Mouse (Mus musculus) limb, embryonic 15.5 days (tissue): ENCODE results near the gene Il5. TPM values are rescaled to one million over a fixed set of nuclear protein-coding genes. Genes with fewer than 3 reads are reported as not detected.
A peak's percentile ranks its signal among the peaks of the same experiment; 100 is the strongest.

ENCODE experiments used
- ATAC-seq: fragments of 200-750 bp; cut with Nextera tagmentation; 2 replicates; pipeline ENCODE4 v1.8.0; 2017; ENCODE audit warnings: low read depth, moderate TSS enrichment; ENCODE audit not compliant: insufficient number of reproducible peaks, low FRiP score, low TSS enrichment
- H3K27ac ChIP-seq: fragments of 300-500 bp; sonication (generic); 2 replicates; pipeline ENCODE4 v1.5.1; 2015; ENCODE audit warnings: moderate library complexity, mild to moderate bottlenecking, inconsistent platforms
- H3K27me3 ChIP-seq: fragments of 300-500 bp; sonication (generic); 2 replicates; pipeline ENCODE4 v1.6.1; 2015; ENCODE audit warnings: inconsistent platforms
- H3K36me3 ChIP-seq: fragments of 300-500 bp; sonication (generic); 2 replicates; pipeline ENCODE4 v1.6.1; 2015; ENCODE audit warnings: inconsistent platforms
- H3K4me1 ChIP-seq: fragments of 300-500 bp; sonication (generic); 2 replicates; pipeline ENCODE4 v1.6.1; 2015; ENCODE audit warnings: inconsistent platforms
- H3K4me2 ChIP-seq: fragments of 300-500 bp; sonication (generic); 2 replicates; pipeline ENCODE4 v1.6.1; 2015; ENCODE audit warnings: mild to moderate bottlenecking, inconsistent platforms
- H3K4me3 ChIP-seq: fragments of 300-500 bp; sonication (generic); 2 replicates; pipeline ENCODE4 v1.5.1; 2015; ENCODE audit warnings: mild to moderate bottlenecking, inconsistent platforms
- H3K9ac ChIP-seq: fragments of 300-500 bp; sonication (generic); 2 replicates; pipeline ENCODE4 v1.6.1; 2015; ENCODE audit warnings: inconsistent platforms
- H3K9me3 ChIP-seq: fragments of 300-500 bp; sonication (generic); 2 replicates; pipeline ENCODE4 v1.6.1; 2016; ENCODE audit warnings: inconsistent platforms
- WGBS: fragments of 180-500 bp; shearing (Covaris S2); methylation state at CpG from one replicate; pipeline ENCODE4 v1.1.7; 2015; 5-methylcytosine and 5-hydroxymethylcytosine counted together
- polyA plus RNA-seq: library from polyadenylated mRNA; unstranded; fragments of >200 nt; fragmentation: Nextera tagmentation; extraction: Ambion mirVana; gene quantifications from 2 replicates; pipeline ENCODE4 v1.2.1, GENCODE M21; 2015

The Il5 gene
- not detected in 2 replicates for polyA plus RNA-seq

- H3K4me1 ChIP-seq: no peaks in the 10 kb centered on the region
- no peak within 1 kb of the TSS for H3K27ac ChIP-seq
- no peaks in the 10 kb centered on the region for H3K36me3 ChIP-seq
- H3K27me3 ChIP-seq: no peaks in the 10 kb centered on the region
- H3K9ac ChIP-seq: no peak within 1 kb of the TSS
- no peak for ATAC-seq
- no peak within 1 kb of the TSS for H3K4me2 ChIP-seq
- no peaks in the 10 kb centered on the region for H3K9me3 ChIP-seq
- 78% methylated on average over 6 of the region's 6 CpGs for WGBS
- H3K4me3 ChIP-seq: no peak within 1 kb of the TSS
Observed at GRCm38 (mm10) chr11:53720715-53721114, at the start of gene Il5. Il5 (plus strand) TSS chr11:53720794.

- Histone ChIP-seq H3K36me3 (peaks cover 67% of the 10 kb centered on the region), H3K4me1 (no peaks in the 10 kb centered on the region), H3K4me2 (no peak overlapping the region), H3K4me3 (no peak overlapping the region), H3K9ac (no peak overlapping the region), H3K9me3 (no peaks in the 10 kb centered on the region), H3K27me3 (no peaks in the 10 kb centered on the region), H3K27ac (no peak overlapping the region)
- no peak for ATAC-seq
- 92% methylated on average over 4 of the region's 4 CpGs for WGBS
Observed at GRCm38 (mm10) chr11:53671414-53671813, 49.2 kb upstream of the Il5 start.

GRCm38 (mm10) chr11:53680141-53680540, 40.5 kb upstream of the Il5 start:
- ATAC-seq: no peak

GRCm38 (mm10) chr11:53681686-53682085, 38.9 kb upstream of the Il5 start:
- H3K36me3 ChIP-seq: peaks cover 42% of the 10 kb centered on the region
- H3K9me3 ChIP-seq: no peaks in the 10 kb centered on the region
- WGBS: 92% methylated on average over 2 of the region's 2 CpGs
- no peak overlapping the region for H3K4me2 ChIP-seq
- H3K27me3 ChIP-seq: no peaks in the 10 kb centered on the region
- no peaks in the 10 kb centered on the region for H3K4me1 ChIP-seq
- H3K27ac ChIP-seq: no peak overlapping the region
- ATAC-seq: no peak
- no peak overlapping the region for H3K4me3 ChIP-seq
- no peak overlapping the region for H3K9ac ChIP-seq

More at GRCm38 (mm10) chr11:53680141-53680540, 40.5 kb upstream of the Il5 start:
- no peak overlapping the region for H3K4me3 ChIP-seq
- H3K27me3 ChIP-seq: no peaks in the 10 kb centered on the region
- H3K4me2 ChIP-seq: no peak overlapping the region
- no peak overlapping the region for H3K27ac ChIP-seq
- H3K9me3 ChIP-seq: no peaks in the 10 kb centered on the region
- H3K36me3 ChIP-seq: peaks cover 48% of the 10 kb centered on the region
- no peak overlapping the region for H3K9ac ChIP-seq
- 83% methylated on average over 4 of the region's 4 CpGs for WGBS
- no peaks in the 10 kb centered on the region for H3K4me1 ChIP-seq

GRCm38 (mm10) chr11:53682170-53682569, 38.4 kb upstream of the Il5 start:
- Histone ChIP-seq H3K4me2 (no peak overlapping the region), H3K36me3 (peaks cover 41% of the 10 kb centered on the region), H3K4me1 (no peaks in the 10 kb centered on the region), H3K4me3 (no peak overlapping the region), H3K27me3 (no peaks in the 10 kb centered on the region), H3K9ac (no peak overlapping the region), H3K9me3 (no peaks in the 10 kb centered on the region), H3K27ac (no peak overlapping the region)
- 79% methylated on average over 2 of the region's 2 CpGs for WGBS
- no peak for ATAC-seq

GRCm38 (mm10) chr11:53682994-53683530, 37.5 kb upstream of the Il5 start:
- no peak overlapping the region for H3K4me3 ChIP-seq
- H3K27ac ChIP-seq: no peak overlapping the region
- no peaks in the 10 kb centered on the region for H3K27me3 ChIP-seq
- no peak overlapping the region for H3K9ac ChIP-seq
- peaks cover 40% of the 10 kb centered on the region for H3K36me3 ChIP-seq
- H3K4me1 ChIP-seq: no peaks in the 10 kb centered on the region
- ATAC-seq: no peak
- 84% methylated on average over 9 of the region's 9 CpGs for WGBS
- no peaks in the 10 kb centered on the region for H3K9me3 ChIP-seq
- H3K4me2 ChIP-seq: no peak overlapping the region

GRCm38 (mm10) chr11:53691979-53692378, 28.6 kb upstream of the Il5 start:
- no peak overlapping the region for H3K4me2 ChIP-seq
- no peaks in the 10 kb centered on the region for H3K27me3 ChIP-seq
- H3K36me3 ChIP-seq: peaks cover 35% of the 10 kb centered on the region
- H3K4me3 ChIP-seq: no peak overlapping the region
- no peak overlapping the region for H3K27ac ChIP-seq
- H3K9me3 ChIP-seq: no peaks in the 10 kb centered on the region
- H3K4me1 ChIP-seq: no peaks in the 10 kb centered on the region
- WGBS: 82% methylated on average over 10 of the region's 10 CpGs
- no peak overlapping the region for H3K9ac ChIP-seq
- no peak for ATAC-seq

- 77% methylated on average over 2 of the region's 2 CpGs for WGBS
- Histone ChIP-seq H3K36me3 (peaks cover 51% of the 10 kb centered on the region), H3K27ac (no peak overlapping the region), H3K4me3 (no peak overlapping the region), H3K4me2 (no peak overlapping the region), H3K9me3 (no peaks in the 10 kb centered on the region), H3K9ac (no peak overlapping the region), H3K4me1 (no peaks in the 10 kb centered on the region), H3K27me3 (no peaks in the 10 kb centered on the region)
- no peak for ATAC-seq
Observed at GRCm38 (mm10) chr11:53698521-53698920, 22.1 kb upstream of the Il5 start.

- no peaks in the 10 kb centered on the region for H3K9me3 ChIP-seq
- no peaks in the 10 kb centered on the region for H3K27me3 ChIP-seq
- H3K27ac ChIP-seq: no peak overlapping the region
- peaks cover 49% of the 10 kb centered on the region for H3K36me3 ChIP-seq
- ATAC-seq: no peak
- no peaks in the 10 kb centered on the region for H3K4me1 ChIP-seq
- H3K9ac ChIP-seq: no peak overlapping the region
- no peak overlapping the region for H3K4me2 ChIP-seq
- no peak overlapping the region for H3K4me3 ChIP-seq
- WGBS: 89% methylated on average over 4 of the region's 4 CpGs
Observed at GRCm38 (mm10) chr11:53699351-53699750, 21.2 kb upstream of the Il5 start.

GRCm38 (mm10) chr11:53706236-53706933, 14.2 kb upstream of the Il5 start:
- 6% methylated on average over 29 of the region's 29 CpGs for WGBS
- ATAC-seq: peak; percentile 44; the same call in 1 of the 2 replicates

GRCm38 (mm10) chr11:53706934-53707717, 13.5 kb upstream of the Il5 start, which contains the start of gene Rad50:
Rad50 (minus strand) TSS chr11:53707319.
- Histone ChIP-seq H3K4me1 (no peaks in the 10 kb centered on the region; the same call in 1 of the 2 replicates), H3K27me3 (no peaks in the 10 kb centered on the region), H3K4me3 (peak within 1 kb of the TSS; percentile 77), H3K36me3 (no peaks in the 10 kb centered on the region), H3K27ac (peak within 1 kb of the TSS; percentile 92), H3K9me3 (no peaks in the 10 kb centered on the region), H3K9ac (peak within 1 kb of the TSS; percentile 73), H3K4me2 (peak within 1 kb of the TSS; percentile 77)
- 3% methylated on average over 55 of the region's 55 CpGs for WGBS
- ATAC-seq: peak; percentile 93

More at GRCm38 (mm10) chr11:53706236-53706933, 14.2 kb upstream of the Il5 start:
- Histone ChIP-seq H3K27me3 (no peaks in the 10 kb centered on the region), H3K4me1 (no peaks in the 10 kb centered on the region; the same call in 1 of the 2 replicates), H3K36me3 (0 out of 2 replicates have a peak, but pooled peaks cover 7% of the 10 kb centered on the region), H3K9me3 (no peaks in the 10 kb centered on the region), H3K9ac (peak overlapping the region; percentile 73), H3K27ac (peak overlapping the region; percentile 92), H3K4me2 (peak overlapping the region; percentile 77), H3K4me3 (peak overlapping the region; percentile 77)

- Histone ChIP-seq H3K4me1 (no peaks in the 10 kb centered on the region; the same call in 1 of the 2 replicates), H3K4me3 (peak overlapping the region; percentile 77), H3K27ac (0 out of 2 replicates have a peak overlapping the region, but pooled peaks have one; percentile 92), H3K27me3 (no peaks in the 10 kb centered on the region), H3K4me2 (peak overlapping the region; percentile 77), H3K9ac (0 out of 2 replicates have a peak overlapping the region, but pooled peaks have one; percentile 73), H3K36me3 (no peaks in the 10 kb centered on the region), H3K9me3 (no peaks in the 10 kb centered on the region)
- ATAC-seq: no peak
- WGBS: 75% methylated on average over 3 of the region's 3 CpGs
Observed at GRCm38 (mm10) chr11:53707718-53708009, 12.9 kb upstream of the Il5 start.
